In genomic region chr3:38886890-38887355, GRCm38 (mm10) we compare ENCODE assay signal across 7 mouse cellular contexts. TPM values are rescaled to one million over a fixed set of nuclear protein-coding genes. Genes with fewer than 3 reads are reported as not detected.
A peak's percentile ranks its signal among the peaks of the same experiment; 100 is the strongest.
DNase-seq lines count a peak whose midpoint lies in the region; ATAC-seq lines count a peak whose summit lies in the region.

TSS of gene Fat4 (plus strand) at chr3:38886940.

- H3K27me3 ChIP-seq in forebrain, embryonic 12.5 days: no peaks in the 10 kb centered on the region
- no peaks in the 10 kb centered on the region for H3K27me3 ChIP-seq in midbrain, embryonic 14.5 days (ENCODE audit: control insufficient read depth, insufficient read depth, low read length)

- no peaks in the 10 kb centered on the region; the same call in 1 of the 2 replicates for H3K9me3 ChIP-seq in forebrain, embryonic 12.5 days
- H3K9me3 ChIP-seq in midbrain, embryonic 14.5 days (ENCODE audit: control insufficient read depth, low read length): no peaks in the 10 kb centered on the region

- intact Hi-C loops in left cerebral cortex, postnatal 10 days (cut with DNase I): loop anchor here (5.0 to 10.0 kb wide), 2 partner anchors 708 to 1235 kb away; no protein-coding TSS in a partner anchor

- H3K36me3 ChIP-seq in forebrain, embryonic 12.5 days (replicated peaks): peaks cover 36% of the 10 kb centered on the region
- H3K36me3 ChIP-seq in midbrain, embryonic 14.5 days (ENCODE audit: control insufficient read depth, insufficient read depth, low read length): peaks cover 16% of the 10 kb centered on the region

- DNase-seq in left cerebral cortex, postnatal 10 days (ENCODE audit: extremely low spot score in 1 of 2, low spot score in 2 of 2): peak in 1 of 2 experiments; percentile 56
- no peak for DNase-seq in left cerebral cortex, adult 8-10 months (ENCODE audit: low spot score in 2 of 2)
- DNase-seq in adrenal gland, postnatal 14 days: peak; percentile 13
- DNase-seq in kidney, postnatal 10 days: peak; percentile 36
- DNase-seq in midbrain, embryonic 14.5 days: peak; percentile 70
- DNase-seq in frontal cortex, adult 2 months (ENCODE audit: extremely low spot score in 1 of 2, low spot score in 1 of 2): no peak

- H3K9ac ChIP-seq in forebrain, embryonic 12.5 days: peak within 1 kb of the TSS; percentile 89
- H3K9ac ChIP-seq in midbrain, embryonic 14.5 days (replicated peaks; ENCODE audit: low read length): peak within 1 kb of the TSS; percentile 81

- ATAC-seq in forebrain, embryonic 12.5 days (ENCODE audit: low FRiP score): no peak
- no peak for ATAC-seq in midbrain, embryonic 14.5 days (ENCODE audit: low FRiP score, low TSS enrichment)

- 1% methylated on average over 29 of the region's 29 CpGs for WGBS in forebrain, embryonic 12.5 days
- under 1% methylated on average over 29 of the region's 29 CpGs for WGBS in midbrain, embryonic 14.5 days

- H3K4me1 ChIP-seq in forebrain, embryonic 12.5 days: peaks cover 38% of the 10 kb centered on the region
- H3K4me1 ChIP-seq in midbrain, embryonic 14.5 days (ENCODE audit: control insufficient read depth, insufficient read depth, low read length): peaks cover 35% of the 10 kb centered on the region

- peak within 1 kb of the TSS; percentile 79 for H3K4me3 ChIP-seq in forebrain, embryonic 12.5 days (replicated peaks)
- H3K4me3 ChIP-seq in midbrain, embryonic 14.5 days (replicated peaks; ENCODE audit: low read depth, low read length): peak within 1 kb of the TSS; percentile 83

- peak within 1 kb of the TSS; percentile 92 for H3K27ac ChIP-seq in forebrain, embryonic 12.5 days
- peak within 1 kb of the TSS; percentile 87 for H3K27ac ChIP-seq in midbrain, embryonic 14.5 days (replicated peaks; ENCODE audit: low read depth, low read length)

- peak within 1 kb of the TSS; percentile 98 for H3K4me2 ChIP-seq in forebrain, embryonic 12.5 days
- peak within 1 kb of the TSS; percentile 97 for H3K4me2 ChIP-seq in midbrain, embryonic 14.5 days (ENCODE audit: low read length)

RNA-seq across cellular contexts. Expression of gene Fat4, which starts in this region (rescaled TPM):
- 10 to 100 TPM; 32.1 to 40.8 TPM for total RNA-seq in left cerebral cortex, postnatal 10 days (2021)
- 10 to 100 TPM in 1 of 4 experiments, 1 to 10 TPM in 3; 8.6 to 12.3 (median 9.5) TPM for total RNA-seq in left cerebral cortex, adult 8-10 months (2022)
- 17.3 and 18.7 TPM in 2 replicates for total RNA-seq in adrenal gland, postnatal 14 days (2021)
- 14.2 and 15.6 TPM in 2 replicates for polyA plus RNA-seq in forebrain, embryonic 12.5 days (2016; fragmentation: Nextera tagmentation; extraction: Ambion mirVana)
- polyA plus RNA-seq in midbrain, embryonic 14.5 days (2014; fragmentation: Nextera tagmentation; extraction: Ambion mirVana): 13.4 and 14.6 TPM in 2 replicates
- 2.9 and 3.4 TPM in 2 replicates for polyA plus RNA-seq in frontal cortex, adult 2 months (2012; rRNA removed)

Comparison
In these comparisons a context has a peak if more than half of its experiments do, and no peak if none do; other contexts are left out.
1. DNase-seq: peak in adrenal gland, postnatal 14 days (single experiment), kidney, postnatal 10 days (single experiment) and midbrain, embryonic 14.5 days (single experiment); none in left cerebral cortex, adult 8-10 months (0 of 2) and frontal cortex, adult 2 months (0 of 2).